Mouse (Mus musculus): ENCODE data around the gene Mgst2. TPM values are rescaled to one million over a fixed set of nuclear protein-coding genes. Genes with fewer than 3 reads are reported as not detected.

Mgst2 gene
- total and polyA plus RNA-seq, 3 experiments = 48.8 to 147 (median 76.0) TPM

- Histone ChIP-seq H3K4me3 (replicated peaks in 1 of 3; ENCODE audit: low read depth in 2 of 3, low read length in 2 of 3, poor library complexity in 1 of 3) (no peak overlapping the region), H3K79me2 (replicated peaks; ENCODE audit: control insufficient read depth, extremely low read depth, insufficient read depth, poor library complexity, severe bottlenecking) (no peaks in the 10 kb centered on the region), H3K9ac (ENCODE audit: insufficient read depth, low read depth) (no peak overlapping the region), H3K4me2 (ENCODE audit: insufficient read depth, low read depth, poor library complexity, severe bottlenecking) (no peak overlapping the region), H3K36me3 (replicated peaks in 1 of 2; ENCODE audit: control insufficient read depth in 1 of 2, insufficient read depth in 1 of 2, low read length in 1 of 2) (no peaks in the 10 kb centered on the region), H3K27me3 (replicated peaks) (no peaks in the 10 kb centered on the region), H3K27ac (ENCODE audit: insufficient read depth, low read depth) (no peak overlapping the region), H3K4me1 (ENCODE audit: control insufficient read depth in 1 of 2, insufficient read depth in 2 of 2) (peaks cover 9 to 11% of the 10 kb centered on the region in 2 experiments), H3K9me3 (replicated peaks; ENCODE audit: low read length) (no peaks in the 10 kb centered on the region)
- TF ChIP-seq POLR2AphosphoS2 (IDR thresholded peaks at IDR 0.05; ENCODE audit: low read depth, low read length) = no peak
- TF ChIP-seq MAZ (IDR thresholded peaks at IDR 0.05; ENCODE audit: low read depth, low read length) = no peak
- no peak for TF ChIP-seq CTCF (conservative IDR thresholded peaks at IDR 0.05 in 1 of 2, IDR thresholded peaks at IDR 0.05 in 1 of 2; ENCODE audit: low read depth in 2 of 2, low read length in 2 of 2)
- no peak for TF ChIP-seq NELFE (IDR thresholded peaks at IDR 0.05; ENCODE audit: low read depth, low read length)
- no peak for TF ChIP-seq SIN3A (IDR thresholded peaks at IDR 0.05; ENCODE audit: low read length)
- TF ChIP-seq CHD1 (IDR thresholded peaks at IDR 0.05; ENCODE audit: low read depth, low read length) = no peak
- TF ChIP-seq MAX (IDR thresholded peaks at IDR 0.05; ENCODE audit: low read length) = no peak
- TF ChIP-seq CHD2 (IDR thresholded peaks at IDR 0.05; ENCODE audit: low read length) = no peak
- no peak for TF ChIP-seq USF2 (conservative IDR thresholded peaks at IDR 0.05; ENCODE audit: low read depth, low read length)
- TF ChIP-seq HCFC1 (IDR thresholded peaks at IDR 0.05; ENCODE audit: low read depth, low read length) = no peak
- TF ChIP-seq USF1 (IDR thresholded peaks at IDR 0.05; ENCODE audit: low read depth, low read length) = no peak
- no peak for TF ChIP-seq ZNF384 (IDR thresholded peaks at IDR 0.05; ENCODE audit: low read depth, low read length)
- no peak for TF ChIP-seq ZKSCAN1 (IDR thresholded peaks at IDR 0.05; ENCODE audit: borderline replicate concordance, low read depth, low read length)
- no peak for DNase-seq (ENCODE audit: extremely low read depth)
- in situ Hi-C loops (cut with MboI; ENCODE audit: low pct_ligation_motif_present, low pct_unique_long_range_greater_than_20kb, low sequenced_read_pairs) = no loop called here
- dilution Hi-C loops (cut with MboI; ENCODE audit: extremely low pct_ligation_motif_present, extremely low pct_unique_long_range_greater_than_20kb, low sequenced_read_pairs) = no loop called here
These were observed 36.2 kb upstream of the Mgst2 start for GRCm38 (mm10) chr3:51623956-51624355.

DNA sequence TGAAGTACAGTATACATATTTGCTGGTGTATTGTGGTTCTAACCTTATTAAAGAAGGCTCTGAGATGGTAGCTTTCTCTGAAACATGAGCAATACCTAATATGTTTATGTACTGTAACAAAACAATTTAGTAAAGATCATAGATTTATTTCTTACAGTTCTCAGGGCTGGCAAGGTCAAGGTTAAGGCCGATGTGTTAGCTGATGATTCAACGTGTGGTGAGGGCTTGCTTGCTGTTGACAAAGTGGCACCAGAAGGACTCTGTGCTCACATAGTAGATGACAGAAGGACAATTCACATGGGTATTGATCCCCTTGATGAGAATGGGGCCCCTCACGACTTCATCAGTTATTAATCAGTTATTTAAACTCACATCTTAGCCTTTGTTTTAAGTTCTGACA lies 32.4 kb upstream of the Mgst2 start:
- TF ChIP-seq MAZ (IDR thresholded peaks at IDR 0.05; ENCODE audit: low read depth, low read length) (no peak), MYC (IDR thresholded peaks at IDR 0.05; ENCODE audit: low read depth, low read length) (no peak), USF2 (conservative IDR thresholded peaks at IDR 0.05; ENCODE audit: low read depth, low read length) (no peak), ELF1 (IDR thresholded peaks at IDR 0.05; ENCODE audit: low read depth, low read length) (no peak), CTCF (conservative IDR thresholded peaks at IDR 0.05 in 1 of 2, IDR thresholded peaks at IDR 0.05 in 1 of 2; ENCODE audit: low read depth in 2 of 2, low read length in 2 of 2) (no peak), MEF2A (IDR thresholded peaks at IDR 0.05; ENCODE audit: borderline replicate concordance, low read depth, low read length) (no peak), HCFC1 (IDR thresholded peaks at IDR 0.05; ENCODE audit: low read depth, low read length) (no peak), E2F4 (IDR thresholded peaks at IDR 0.05; ENCODE audit: insufficient replicate concordance, low read depth, low read length) (no peak), TCF12 (IDR thresholded peaks at IDR 0.05; ENCODE audit: low read depth, low read length) (no peak), RAD21 (IDR thresholded peaks at IDR 0.05; ENCODE audit: low read depth, low read length) (no peak), USF1 (IDR thresholded peaks at IDR 0.05; ENCODE audit: low read depth, low read length) (no peak)
- no peak overlapping the region for H3K27ac ChIP-seq (ENCODE audit: insufficient read depth, low read depth)
- in situ Hi-C loops (cut with MboI; ENCODE audit: low pct_ligation_motif_present, low pct_unique_long_range_greater_than_20kb, low sequenced_read_pairs) = no loop called here
- no peak overlapping the region for H3K9ac ChIP-seq (ENCODE audit: insufficient read depth, low read depth)
- H3K4me3 ChIP-seq (replicated peaks in 1 of 3; ENCODE audit: low read depth in 2 of 3, low read length in 2 of 3, poor library complexity in 1 of 3) = no peak overlapping the region
- dilution Hi-C loops (cut with MboI; ENCODE audit: extremely low pct_ligation_motif_present, extremely low pct_unique_long_range_greater_than_20kb, low sequenced_read_pairs) = no loop called here
- H3K4me2 ChIP-seq (ENCODE audit: insufficient read depth, low read depth, poor library complexity, severe bottlenecking) = no peak overlapping the region
- H3K9me3 ChIP-seq (replicated peaks; ENCODE audit: low read length) = peaks cover 8% of the 10 kb centered on the region
- DNase-seq (ENCODE audit: extremely low read depth) = no peak
- H3K27me3 ChIP-seq (replicated peaks) = no peaks in the 10 kb centered on the region
- peaks cover 9 to 15% of the 10 kb centered on the region in 2 experiments for H3K4me1 ChIP-seq (ENCODE audit: control insufficient read depth in 1 of 2, insufficient read depth in 2 of 2)
- no peaks in the 10 kb centered on the region for H3K79me2 ChIP-seq (replicated peaks; ENCODE audit: control insufficient read depth, extremely low read depth, insufficient read depth, poor library complexity, severe bottlenecking)
- no peaks in the 10 kb centered on the region for H3K36me3 ChIP-seq (replicated peaks in 1 of 2; ENCODE audit: control insufficient read depth in 1 of 2, insufficient read depth in 1 of 2, low read length in 1 of 2)
